Mouse (Mus musculus): ENCODE data around the gene Gabbr2. TPM values are rescaled to one million over a fixed set of nuclear protein-coding genes. Genes with fewer than 3 reads are reported as not detected.

The Gabbr2 gene
- polyA plus RNA-seq, 1 experiment from 2014 or later = 12.7 TPM

GRCm38 (mm10) chr4:46986054-46986453 is 5.6 kb downstream of the Gabbr2 start:
- no peaks in the 10 kb centered on the region for H3K36me3 ChIP-seq (replicated peaks)
- H3K9ac ChIP-seq = no peak overlapping the region
- no peaks in the 10 kb centered on the region for H3K27me3 ChIP-seq (replicated peaks)
- H3K4me3 ChIP-seq = no peak overlapping the region
- peaks cover 21% of the 10 kb centered on the region for H3K4me1 ChIP-seq
- H3K27ac ChIP-seq = no peak overlapping the region
- H3K4me2 ChIP-seq = no peak overlapping the region
- no peak for ATAC-seq (replicated peaks)
- H3K9me3 ChIP-seq = no peaks in the 10 kb centered on the region

DNA sequence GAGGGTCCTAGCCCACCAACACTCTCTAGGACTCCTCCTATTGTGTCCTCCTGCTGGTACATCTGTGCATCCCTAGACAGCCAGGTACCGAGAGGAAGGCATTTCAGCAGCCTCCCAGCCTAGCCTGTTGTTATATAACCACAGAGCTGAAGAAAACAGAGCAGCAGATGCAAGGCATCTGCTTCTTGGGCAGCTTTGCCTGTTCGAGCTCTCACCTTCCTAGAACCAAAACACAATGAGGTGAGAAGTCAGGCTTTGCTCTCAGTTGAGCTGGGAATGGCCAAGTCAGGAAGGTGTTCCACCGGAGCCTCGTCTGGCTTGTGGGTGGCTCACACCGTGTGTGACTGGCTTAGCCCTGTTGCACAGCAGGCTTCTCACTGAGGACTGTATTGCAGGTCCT is 8.8 kb downstream of the Gabbr2 start:
- WGBS = 83% methylated on average over 5 of the region's 5 CpGs
- Histone ChIP-seq H3K4me1 (no peaks in the 10 kb centered on the region), H3K36me3 (replicated peaks) (no peaks in the 10 kb centered on the region), H3K27me3 (replicated peaks) (no peaks in the 10 kb centered on the region), H3K4me3 (no peak overlapping the region), H3K27ac (no peak overlapping the region), H3K4me2 (no peak overlapping the region), H3K9me3 (no peaks in the 10 kb centered on the region), H3K9ac (no peak overlapping the region)
- ATAC-seq (replicated peaks) = no peak

GRCm38 (mm10) chr4:46982094-46982493 is 9.6 kb downstream of the Gabbr2 start:
- WGBS = 84% methylated on average over 4 of the region's 4 CpGs
- H3K36me3 ChIP-seq (replicated peaks) = no peaks in the 10 kb centered on the region
- H3K4me1 ChIP-seq = no peaks in the 10 kb centered on the region
- ATAC-seq (replicated peaks) = no peak
- H3K27ac ChIP-seq = no peak overlapping the region
- H3K4me3 ChIP-seq = no peak overlapping the region
- no peak overlapping the region for H3K9ac ChIP-seq
- H3K4me2 ChIP-seq = no peak overlapping the region
- no peaks in the 10 kb centered on the region for H3K9me3 ChIP-seq
- H3K27me3 ChIP-seq (replicated peaks) = no peaks in the 10 kb centered on the region

- Histone ChIP-seq H3K9ac (no peak overlapping the region), H3K4me2 (no peak overlapping the region), H3K27ac (no peak overlapping the region), H3K9me3 (no peaks in the 10 kb centered on the region), H3K4me1 (no peaks in the 10 kb centered on the region), H3K4me3 (no peak overlapping the region), H3K36me3 (replicated peaks) (no peaks in the 10 kb centered on the region), H3K27me3 (replicated peaks) (no peaks in the 10 kb centered on the region)
- 86% methylated on average over 6 of the region's 6 CpGs for WGBS
- ATAC-seq (replicated peaks) = no peak
Observed at GRCm38 (mm10) chr4:46978371-46978770, 13.3 kb downstream of the Gabbr2 start.

DNA sequence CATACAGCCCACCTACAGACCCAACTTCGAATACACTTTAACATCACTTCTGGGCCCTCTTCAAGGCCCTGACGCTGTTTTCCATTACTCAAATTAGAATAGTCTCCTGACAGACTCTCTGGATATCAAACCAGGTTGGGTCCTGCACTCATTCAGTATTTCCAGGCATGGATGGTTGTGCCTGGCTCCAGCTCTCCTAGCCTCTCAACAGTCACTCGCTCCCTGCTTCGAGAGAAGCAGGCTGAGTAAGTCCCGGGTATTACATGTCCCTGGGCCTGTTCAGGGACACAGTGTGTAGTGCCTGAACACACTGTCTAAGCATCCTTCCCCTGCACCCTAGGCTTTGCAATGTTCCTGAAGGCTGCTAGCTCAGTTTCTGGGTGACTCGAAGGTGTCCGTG is 14.5 kb downstream of the Gabbr2 start:
- WGBS = 94% methylated on average over 7 of the region's 7 CpGs
- H3K9ac ChIP-seq = no peak overlapping the region
- no peak for ATAC-seq (replicated peaks)

GRCm38 (mm10) chr4:46976671-46977071 is 15.0 kb downstream of the Gabbr2 start:
- Histone ChIP-seq H3K4me2 (no peak overlapping the region), H3K4me1 (no peaks in the 10 kb centered on the region), H3K9me3 (no peaks in the 10 kb centered on the region), H3K9ac (no peak overlapping the region), H3K27ac (no peak overlapping the region), H3K4me3 (no peak overlapping the region), H3K36me3 (replicated peaks) (no peaks in the 10 kb centered on the region), H3K27me3 (replicated peaks) (no peaks in the 10 kb centered on the region)
- ATAC-seq (replicated peaks) = no peak
- WGBS = 83% methylated on average over 11 of the region's 11 CpGs

More for the DNA sequence above, 14.5 kb downstream of the Gabbr2 start:
- H3K4me3 ChIP-seq = no peak overlapping the region
- H3K27ac ChIP-seq = no peak overlapping the region
- no peak overlapping the region for H3K4me2 ChIP-seq
- no peaks in the 10 kb centered on the region for H3K9me3 ChIP-seq
- no peaks in the 10 kb centered on the region for H3K36me3 ChIP-seq (replicated peaks)
- H3K27me3 ChIP-seq (replicated peaks) = no peaks in the 10 kb centered on the region
- H3K4me1 ChIP-seq = no peaks in the 10 kb centered on the region

GRCm38 (mm10) chr4:46973322-46973721 is 18.4 kb downstream of the Gabbr2 start:
- ATAC-seq (replicated peaks) = no peak
- H3K4me2 ChIP-seq = no peak overlapping the region
- H3K27me3 ChIP-seq (replicated peaks) = no peaks in the 10 kb centered on the region
- no peaks in the 10 kb centered on the region for H3K36me3 ChIP-seq (replicated peaks)
- WGBS = 89% methylated on average over 10 of the region's 10 CpGs
- H3K9ac ChIP-seq = no peak overlapping the region
- no peak overlapping the region for H3K27ac ChIP-seq
- no peak overlapping the region for H3K4me3 ChIP-seq
- no peaks in the 10 kb centered on the region for H3K9me3 ChIP-seq
- H3K4me1 ChIP-seq = no peaks in the 10 kb centered on the region

GRCm38 (mm10) chr4:46967981-46968380 is 23.7 kb downstream of the Gabbr2 start:
- 81% methylated on average over 10 of the region's 10 CpGs for WGBS
- no peaks in the 10 kb centered on the region for H3K27me3 ChIP-seq (replicated peaks)
- H3K27ac ChIP-seq = no peak overlapping the region
- H3K4me2 ChIP-seq = no peak overlapping the region
- no peak overlapping the region for H3K9ac ChIP-seq
- ATAC-seq (replicated peaks) = no peak
- no peaks in the 10 kb centered on the region for H3K36me3 ChIP-seq (replicated peaks)
- H3K9me3 ChIP-seq = no peaks in the 10 kb centered on the region
- no peaks in the 10 kb centered on the region for H3K4me1 ChIP-seq
- no peak overlapping the region for H3K4me3 ChIP-seq

DNA sequence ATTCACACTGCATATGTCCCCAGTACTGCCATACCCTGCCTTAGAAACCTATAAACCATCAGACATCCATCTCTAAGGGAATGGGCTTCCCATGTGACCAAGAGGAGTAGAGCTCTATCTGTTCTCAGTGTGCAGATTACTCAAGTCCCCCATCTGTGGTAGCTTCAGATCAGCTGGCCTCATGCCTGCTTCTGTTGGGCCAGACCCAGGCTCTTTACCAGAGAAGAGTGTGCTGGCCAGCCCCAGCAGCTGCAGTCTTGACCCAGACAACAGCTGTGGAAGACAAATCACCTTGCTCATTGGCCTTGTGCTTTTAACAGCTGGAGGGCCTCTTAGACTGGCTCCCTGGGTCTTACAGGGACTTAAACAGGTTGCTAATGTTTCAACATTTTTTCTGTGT is 25.1 kb downstream of the Gabbr2 start:
- Histone ChIP-seq H3K27me3 (replicated peaks) (no peaks in the 10 kb centered on the region), H3K9ac (no peak overlapping the region), H3K4me1 (no peaks in the 10 kb centered on the region), H3K4me3 (no peak overlapping the region), H3K9me3 (no peaks in the 10 kb centered on the region), H3K36me3 (replicated peaks) (no peaks in the 10 kb centered on the region), H3K4me2 (no peak overlapping the region), H3K27ac (no peak overlapping the region)
- no peak for ATAC-seq (replicated peaks)

DNA sequence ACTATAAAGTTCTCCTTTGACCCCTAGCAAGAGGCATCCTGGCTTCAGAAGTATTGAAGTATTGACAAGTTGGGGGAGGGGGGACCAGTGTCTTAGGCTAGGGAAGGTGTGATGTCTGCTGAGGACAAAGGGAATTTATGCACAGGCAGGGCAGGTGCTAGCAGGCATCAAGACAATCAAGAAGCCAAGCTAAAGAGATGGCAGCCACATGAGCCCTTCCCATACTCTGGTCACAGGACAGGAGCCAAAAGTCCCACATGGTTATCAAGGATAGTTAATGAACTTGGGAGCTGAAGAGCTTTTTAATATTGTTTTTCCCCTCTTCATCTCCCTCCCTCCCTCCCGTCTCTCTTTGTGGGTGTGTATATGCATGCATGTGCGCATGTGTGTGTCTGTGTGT is 30.3 kb downstream of the Gabbr2 start:
- Histone ChIP-seq H3K4me2 (no peak overlapping the region), H3K9ac (no peak overlapping the region), H3K4me1 (no peaks in the 10 kb centered on the region), H3K4me3 (no peak overlapping the region), H3K9me3 (no peaks in the 10 kb centered on the region), H3K27ac (no peak overlapping the region), H3K36me3 (replicated peaks) (no peaks in the 10 kb centered on the region), H3K27me3 (replicated peaks) (no peaks in the 10 kb centered on the region)
- no peak for ATAC-seq (replicated peaks)
- 82% methylated on average over 2 of the region's 2 CpGs for WGBS

GRCm38 (mm10) chr4:46960208-46960607 is 31.5 kb downstream of the Gabbr2 start:
- no peaks in the 10 kb centered on the region for H3K4me1 ChIP-seq
- no peak overlapping the region for H3K27ac ChIP-seq
- ATAC-seq (replicated peaks) = no peak
- H3K4me2 ChIP-seq = no peak overlapping the region
- no peaks in the 10 kb centered on the region for H3K36me3 ChIP-seq (replicated peaks)
- H3K27me3 ChIP-seq (replicated peaks) = no peaks in the 10 kb centered on the region
- no peaks in the 10 kb centered on the region for H3K9me3 ChIP-seq
- H3K9ac ChIP-seq = no peak overlapping the region
- 92% methylated on average over 10 of the region's 10 CpGs for whole genome bisulfite sequencing
- no peak overlapping the region for H3K4me3 ChIP-seq

- Histone ChIP-seq H3K4me3 (no peak overlapping the region), H3K36me3 (replicated peaks) (no peaks in the 10 kb centered on the region), H3K9me3 (no peaks in the 10 kb centered on the region), H3K27ac (no peak overlapping the region), H3K9ac (no peak overlapping the region), H3K4me2 (no peak overlapping the region), H3K27me3 (replicated peaks) (no peaks in the 10 kb centered on the region), H3K4me1 (no peaks in the 10 kb centered on the region)
- ATAC-seq (replicated peaks) = no peak
- WGBS = 96% methylated on average over 6 of the region's 6 CpGs
Observed at GRCm38 (mm10) chr4:46959776-46960175, 31.9 kb downstream of the Gabbr2 start.

- Histone ChIP-seq H3K4me2 (no peak overlapping the region), H3K4me3 (no peak overlapping the region), H3K4me1 (no peaks in the 10 kb centered on the region), H3K9ac (no peak overlapping the region), H3K27ac (no peak overlapping the region), H3K27me3 (replicated peaks) (no peaks in the 10 kb centered on the region), H3K36me3 (replicated peaks) (no peaks in the 10 kb centered on the region), H3K9me3 (no peaks in the 10 kb centered on the region)
- WGBS = 89% methylated on average over 7 of the region's 7 CpGs
- ATAC-seq (replicated peaks) = 0 out of 2 replicates have a peak, but pooled peaks have one; percentile 28
Observed at GRCm38 (mm10) chr4:46957955-46958354, 33.7 kb downstream of the Gabbr2 start.

- Histone ChIP-seq H3K36me3 (replicated peaks) (no peaks in the 10 kb centered on the region), H3K9me3 (no peaks in the 10 kb centered on the region), H3K4me1 (no peaks in the 10 kb centered on the region), H3K27ac (no peak overlapping the region), H3K27me3 (replicated peaks) (no peaks in the 10 kb centered on the region), H3K4me3 (no peak overlapping the region), H3K9ac (no peak overlapping the region), H3K4me2 (no peak overlapping the region)
- ATAC-seq (replicated peaks) = no peak
- 79% methylated on average over 4 of the region's 4 CpGs for WGBS
Observed at GRCm38 (mm10) chr4:46956966-46957365, 34.7 kb downstream of the Gabbr2 start.

Measured in midbrain, embryonic 15.5 days (tissue).